Mouse (Mus musculus) c-Kit-positive CD71-positive TER-119-positive erythroid progenitor cells, embryonic 14.5 days (primary cell): ENCODE data around the gene Clybl.

Experiments used
- DNase-seq: peaks from one replicate; pipeline ENCODE4 v3.0.0-alpha.2; 2013; ENCODE audit warnings: low spot score

Clybl gene

DNA sequence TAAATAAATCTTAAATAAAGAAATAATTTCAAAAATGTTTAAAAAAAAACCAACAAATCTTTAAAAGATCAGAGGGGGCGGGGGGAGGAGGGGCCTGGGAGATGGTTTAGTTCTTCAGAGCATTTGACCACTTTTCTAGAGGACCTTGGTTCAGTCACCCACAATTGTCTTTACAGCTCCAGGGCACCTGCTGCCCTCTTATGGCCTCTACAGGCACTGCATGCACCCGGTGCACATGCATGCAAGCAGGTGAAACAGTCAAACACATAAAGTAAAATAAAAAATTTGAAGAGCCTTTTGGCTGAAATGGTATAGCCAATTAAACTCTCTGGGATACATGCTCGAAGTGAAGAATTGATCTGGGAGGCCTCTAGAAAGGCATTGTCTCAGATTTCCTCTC lies 67.6 kb downstream of the Clybl start:
- DNase-seq, result peak; percentile 19

DNA sequence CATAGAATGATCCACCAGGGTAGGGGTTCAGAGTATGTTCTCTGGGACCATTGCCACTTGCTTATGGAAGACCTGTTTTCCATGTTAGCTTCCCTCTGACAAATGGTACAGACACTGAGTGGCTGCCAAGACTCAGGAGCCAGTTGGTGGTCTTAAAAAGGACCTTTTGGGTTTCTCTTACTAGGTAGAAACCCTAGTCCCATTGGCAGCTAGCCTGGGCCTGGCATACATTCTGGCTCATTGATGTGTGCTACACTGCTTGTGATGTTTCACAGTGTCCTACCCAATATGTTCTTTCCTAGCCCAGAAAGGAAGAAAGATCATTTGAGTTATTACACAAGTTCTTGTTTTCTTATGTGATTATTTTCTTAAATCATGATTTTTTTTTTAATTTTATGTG lies 69.8 kb downstream of the Clybl start:
- DNase-seq, result no peak

DNA sequence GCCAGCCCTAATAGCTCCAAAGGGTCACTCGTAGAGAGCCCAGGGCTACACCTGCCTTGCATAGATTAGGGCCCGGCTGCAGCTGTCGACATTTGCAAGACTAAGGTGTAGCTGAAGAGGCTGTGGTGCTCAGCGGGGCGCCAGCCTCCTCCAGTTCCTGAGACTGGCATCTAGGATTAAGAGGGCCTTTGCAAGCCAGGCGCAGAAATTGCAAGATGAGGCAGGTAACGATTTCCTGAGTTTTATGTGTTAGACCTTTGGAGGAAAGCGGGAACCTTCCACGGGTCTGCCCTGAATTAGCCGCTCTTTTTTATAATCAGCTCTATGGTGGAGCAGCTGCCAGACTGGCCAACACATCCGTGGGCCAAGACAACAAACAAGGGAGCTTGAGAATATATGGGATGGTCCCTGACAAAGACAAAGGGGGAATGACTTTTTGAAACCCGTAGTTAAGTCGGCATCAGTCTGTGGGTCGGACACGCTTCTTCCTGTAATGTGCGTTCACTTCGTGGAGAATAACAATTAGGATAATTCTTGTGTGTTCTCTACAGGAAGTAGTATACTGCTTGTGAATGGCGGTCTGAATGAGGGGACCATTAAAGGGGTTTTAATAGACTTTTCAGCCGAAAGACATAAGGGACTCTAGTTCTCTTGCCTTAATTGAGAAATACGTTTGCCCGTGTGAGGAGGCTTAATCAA lies 74.2 kb downstream of the Clybl start:
- no peak for DNase-seq

- no peak for DNase-seq
Observed at GRCm38 (mm10) chr14:122256261-122256634, 74.7 kb downstream of the Clybl start.

- DNase-seq, result no peak
Observed at GRCm38 (mm10) chr14:122258297-122258696, 76.8 kb downstream of the Clybl start.

GRCm38 (mm10) chr14:122261250-122261649 lies 79.7 kb downstream of the Clybl start:
- DNase-seq, result no peak

DNA sequence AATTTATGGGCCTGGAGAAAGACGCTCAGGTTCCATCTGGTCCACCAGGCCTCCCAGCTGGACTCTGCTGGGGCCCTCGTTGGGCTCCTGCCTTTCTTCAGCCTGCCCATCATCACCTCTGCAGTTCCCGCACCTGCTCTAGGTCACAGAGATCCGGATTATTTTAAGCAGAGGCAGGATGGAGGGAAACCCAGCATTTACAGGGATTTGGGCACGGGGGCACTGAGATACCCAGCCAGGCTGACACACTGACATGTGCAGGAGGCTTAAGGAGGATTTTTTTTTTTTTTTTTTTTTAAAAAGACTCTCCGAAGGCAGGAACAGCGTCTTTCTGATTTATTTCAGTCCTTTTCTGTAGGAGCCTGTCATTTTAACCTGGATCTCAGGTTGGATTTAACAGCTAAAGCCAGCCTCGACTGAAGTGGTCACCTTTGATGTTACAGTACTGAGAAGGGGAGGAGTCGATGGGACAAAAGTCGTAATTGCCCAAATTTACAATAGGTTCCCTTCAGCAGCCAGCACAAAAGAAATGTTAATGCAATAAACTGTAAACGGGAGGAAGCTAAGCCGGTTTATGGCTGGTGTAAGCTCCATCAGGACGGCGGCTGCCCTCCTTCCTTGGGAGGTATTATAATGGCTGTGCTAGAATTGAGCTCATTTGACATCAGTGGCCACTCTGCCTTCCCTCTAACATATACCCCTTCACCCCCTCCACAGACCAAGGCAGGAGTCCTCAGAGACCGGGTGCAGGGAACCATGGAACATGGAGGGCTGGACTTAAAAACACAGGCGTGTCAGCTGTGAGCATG lies 81.6 kb downstream of the Clybl start:
- no peak for DNase-seq

GRCm38 (mm10) chr14:122265214-122265613 lies 83.7 kb downstream of the Clybl start:
- no peak for DNase-seq

DNA sequence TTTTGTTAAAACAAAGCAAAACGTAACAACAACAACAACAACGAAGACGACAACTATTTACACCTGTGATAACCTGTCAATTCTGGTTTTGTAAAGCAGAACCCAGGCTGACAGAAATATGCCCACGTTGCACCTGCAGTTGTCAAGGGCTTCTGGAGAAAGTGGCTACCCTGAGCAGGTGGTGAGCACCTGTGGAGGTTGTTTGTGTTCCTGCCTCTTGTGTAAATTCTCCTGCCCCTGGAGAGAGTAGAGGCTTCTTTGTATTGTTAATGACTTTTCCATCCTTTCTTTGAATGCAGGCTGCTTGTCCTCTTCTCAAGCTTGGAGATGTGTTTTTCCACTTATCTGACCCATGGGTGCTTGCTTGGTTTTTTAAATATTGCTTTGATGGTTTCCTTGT lies 86.1 kb downstream of the Clybl start:
- DNase-seq, result no peak

GRCm38 (mm10) chr14:122271104-122271746 lies 89.7 kb downstream of the Clybl start:
- DNase-seq, result no peak

DNA sequence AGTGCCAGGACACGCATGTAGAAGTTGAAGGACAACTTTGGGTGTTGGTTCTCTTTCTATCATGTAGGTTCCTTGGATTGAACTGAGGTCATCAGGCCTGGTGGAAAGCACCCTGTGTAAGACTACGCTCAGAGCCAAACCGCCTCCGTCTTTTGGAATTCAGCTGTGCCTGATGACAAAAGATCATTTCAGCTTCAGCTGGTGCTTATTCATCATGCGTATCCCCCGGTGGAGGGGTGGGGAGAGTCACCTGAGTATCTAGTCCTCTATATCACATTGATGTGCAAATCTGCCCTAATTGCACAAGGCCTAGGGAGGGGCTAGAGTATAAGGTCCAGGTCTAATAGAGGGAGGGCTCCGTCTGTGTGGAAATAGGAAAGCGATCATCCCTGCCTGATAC lies 95.6 kb downstream of the Clybl start:
- DNase-seq, result no peak

- DNase-seq, result no peak
Observed at GRCm38 (mm10) chr14:122279462-122280308, 98.2 kb downstream of the Clybl start.

DNA sequence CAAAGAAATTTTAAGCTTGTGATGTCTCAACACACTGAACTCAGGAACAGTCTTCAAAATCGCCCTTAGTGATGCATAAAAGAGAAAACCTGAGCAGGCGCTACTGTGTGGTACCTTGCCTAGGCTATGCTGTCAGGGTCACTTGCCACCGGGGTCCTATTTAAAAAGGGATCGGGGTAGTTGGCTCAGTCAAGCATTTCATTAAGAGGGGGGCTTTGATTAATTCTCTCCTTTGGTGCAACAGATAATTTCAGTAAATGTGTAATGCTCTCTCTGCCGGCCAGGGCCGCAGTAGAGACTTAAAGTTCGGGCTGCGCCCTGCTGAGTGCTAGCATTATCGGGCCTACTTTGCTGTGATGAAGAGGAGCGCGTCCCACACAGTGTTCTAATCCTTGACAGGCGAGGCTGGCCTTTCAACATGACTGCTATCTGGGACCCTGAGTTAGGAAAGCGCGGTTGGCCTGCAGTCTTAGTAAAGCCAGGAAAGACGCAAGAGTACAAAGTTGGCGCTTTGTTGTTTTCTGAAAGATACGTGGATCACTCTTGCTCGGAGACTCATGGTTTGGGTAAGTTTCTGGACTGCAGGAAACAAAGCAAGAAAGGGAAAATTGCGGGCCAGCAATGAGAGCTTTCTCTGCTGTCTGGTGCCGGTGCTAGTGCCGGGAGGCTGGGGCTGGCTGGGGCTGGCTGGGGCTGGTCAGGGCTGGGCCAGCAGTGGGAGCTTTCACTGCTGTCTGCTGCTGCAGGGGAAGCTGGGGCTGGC lies 99.0 kb downstream of the Clybl start:
- no peak for DNase-seq

GRCm38 (mm10) chr14:122281072-122281634 lies 99.6 kb downstream of the Clybl start:
- no peak for DNase-seq

DNA sequence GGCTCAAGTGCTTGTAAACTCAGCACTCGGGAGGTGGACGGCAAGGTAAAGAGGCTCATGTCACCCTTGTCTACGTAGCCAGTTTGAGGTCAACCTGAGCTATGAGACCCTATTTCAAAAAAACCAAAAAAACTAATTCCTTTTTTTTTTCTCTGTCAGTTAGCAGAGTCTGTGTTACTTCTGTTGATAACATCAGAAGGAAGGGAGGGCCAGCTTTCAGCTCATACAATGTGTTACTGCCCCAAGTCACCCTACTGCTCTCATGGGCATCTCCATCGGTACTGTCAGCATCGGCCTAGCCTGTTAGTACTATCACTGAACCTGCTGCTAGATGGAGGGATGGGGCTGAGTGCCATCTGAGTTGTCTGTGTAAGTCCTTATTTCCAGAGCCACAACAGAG lies 102.5 kb downstream of the Clybl start:
- DNase-seq, result no peak

GRCm38 (mm10) chr14:122296399-122296798 lies 114.9 kb downstream of the Clybl start:
- DNase-seq, result no peak

GRCm38 (mm10) chr14:122296864-122297263 lies 115.4 kb downstream of the Clybl start:
- no peak for DNase-seq

DNA sequence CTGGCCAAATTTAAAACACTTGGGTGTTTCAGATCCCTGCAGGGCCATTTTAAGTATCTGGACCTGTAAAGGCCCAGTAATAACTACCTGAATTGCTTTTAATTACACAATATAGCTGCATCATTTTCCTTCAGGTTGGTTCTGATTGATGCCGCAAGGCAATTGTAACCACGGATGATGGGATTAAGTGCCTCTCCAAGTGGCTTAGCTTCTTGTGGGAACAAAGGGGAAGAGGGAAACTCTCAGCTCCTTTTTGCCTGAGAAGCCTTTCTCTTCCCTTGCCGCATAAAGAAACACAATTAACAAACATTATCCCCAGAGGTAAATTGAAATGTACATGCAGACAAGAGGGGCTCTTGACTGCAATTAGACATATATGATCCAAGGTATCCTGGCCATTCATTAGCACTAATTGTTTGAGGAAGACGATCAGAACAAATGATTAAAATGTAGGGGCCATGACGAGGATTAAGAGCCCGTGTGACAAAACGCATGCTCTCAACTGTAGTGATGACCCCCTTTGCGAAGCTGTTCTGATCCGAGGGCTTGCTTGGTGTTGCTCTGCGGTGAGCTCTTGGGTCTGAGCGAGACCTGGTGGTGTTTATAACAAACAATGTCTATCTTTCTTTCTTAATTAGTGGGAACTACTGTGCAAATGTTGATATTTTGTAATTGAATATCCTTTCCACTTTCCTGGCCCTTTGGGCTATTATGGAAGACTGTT lies 116.0 kb downstream of the Clybl start:
- DNase-seq, result no peak

DNA sequence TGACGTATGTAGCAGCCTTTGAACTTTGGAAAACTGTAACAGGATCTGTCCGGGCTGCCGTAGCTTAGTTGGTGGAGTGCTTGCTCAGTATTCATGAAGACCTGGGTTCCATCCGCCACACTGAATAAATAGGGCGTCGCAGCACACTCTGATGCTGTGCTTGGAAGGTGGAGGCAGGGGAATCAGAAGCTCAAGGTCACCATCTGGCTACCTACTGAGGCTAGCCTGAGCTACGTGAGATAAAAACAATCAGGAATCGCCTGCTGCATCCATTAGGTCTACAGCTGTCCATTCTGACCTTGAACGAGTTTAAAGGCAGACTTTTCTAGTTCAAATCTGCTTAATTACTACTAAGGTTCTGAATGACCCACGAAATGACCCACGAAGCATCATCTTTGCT lies 118.8 kb downstream of the Clybl start:
- DNase-seq, result no peak

DNA sequence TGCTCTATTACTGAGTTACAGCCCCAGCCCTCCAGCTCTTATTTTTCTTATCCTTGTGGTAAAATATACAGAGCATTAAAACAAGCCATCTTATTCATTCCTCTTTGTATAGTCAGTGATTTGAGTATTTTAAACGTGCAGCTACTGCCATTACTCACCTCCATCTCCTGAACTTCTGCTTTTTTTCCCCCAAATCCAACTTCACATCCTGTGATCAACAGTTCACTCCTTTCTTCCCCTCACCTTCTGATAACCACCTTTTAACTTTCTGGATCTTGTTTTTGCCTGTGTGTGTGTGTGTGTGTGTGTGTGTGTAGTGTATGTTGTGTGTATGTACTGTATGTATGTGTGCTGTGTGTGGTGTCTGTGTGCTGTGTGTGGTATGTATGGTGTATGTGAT lies 122.3 kb downstream of the Clybl start:
- no peak for DNase-seq
